Mouse (Mus musculus) adrenal gland, adult (tissue): Measurements from ENCODE around the gene Cdk11b.
"Not testable (repeated sequence)": the region's sequence is repeated elsewhere in the genome, so short reads cannot be mapped to it uniquely, and the experiment has no call there.

ENCODE experiments used
- DNase-seq, 2 experiments: peaks; one replicate each; pipeline ENCODE4 v3.0.0; 2022 to 2023; ENCODE audit warnings: low spot score in 1 of 2; ENCODE audit not compliant: inconsistent age in 2 of 2

The Cdk11b gene

GRCm38 (mm10) chr4:155660641-155661040 is 36.0 kb downstream of the Cdk11b start:
- peak in 1 of 2 experiments; percentile 74 for DNase-seq

GRCm38 (mm10) chr4:155666903-155667302 is 42.2 kb downstream of the Cdk11b start:
- peak in 1 of 2 experiments; percentile 19 for DNase-seq

- peak; percentile 97 to 99 for DNase-seq
Measured at GRCm38 (mm10) chr4:155668689-155669597, 44.3 kb downstream of the Cdk11b start, which contains the start of gene Mib2. Gene Mib2, minus strand, starts transcription at chr4:155669198.

GRCm38 (mm10) chr4:155669598-155670075 is 45.0 kb downstream of the Cdk11b start:
- DNase-seq = no peak

GRCm38 (mm10) chr4:155670236-155670635 is 45.6 kb downstream of the Cdk11b start:
- not testable (repeated sequence) for DNase-seq

- DNase-seq = no peak
Measured at GRCm38 (mm10) chr4:155672082-155672481, 47.4 kb downstream of the Cdk11b start.

- DNase-seq = peak in 1 of 2 experiments; percentile 72
Measured at GRCm38 (mm10) chr4:155675991-155676390, 51.3 kb downstream of the Cdk11b start.

- peak in 1 of 2 experiments; percentile 15 for DNase-seq
Measured at GRCm38 (mm10) chr4:155683670-155684277, 59.1 kb downstream of the Cdk11b start.

- DNase-seq = not testable (repeated sequence)
Measured at GRCm38 (mm10) chr4:155687764-155688163, 63.1 kb downstream of the Cdk11b start.

- DNase-seq = peak; percentile 38 to 54
Measured at GRCm38 (mm10) chr4:155690571-155691375, 66.1 kb downstream of the Cdk11b start.

- no peak for DNase-seq
Measured at GRCm38 (mm10) chr4:155692421-155692820, 67.8 kb downstream of the Cdk11b start.

- peak; percentile 82 to 91 for DNase-seq
Measured at GRCm38 (mm10) chr4:155694111-155694481, 69.4 kb downstream of the Cdk11b start, which contains the start of gene Fndc10. Gene Fndc10, plus strand, starts transcription at chr4:155694342.

- peak; percentile 77 to 91 for DNase-seq
Measured at GRCm38 (mm10) chr4:155694482-155695401, 70.1 kb downstream of the Cdk11b start.

- DNase-seq = peak in 1 of 2 experiments; percentile 76
Measured at GRCm38 (mm10) chr4:155695531-155696062, 70.9 kb downstream of the Cdk11b start.

GRCm38 (mm10) chr4:155696261-155697255 is 71.9 kb downstream of the Cdk11b start:
- DNase-seq = peak; percentile 72 to 91
